Mouse (Mus musculus): ENCODE measurements around the gene Gpr35. TPM values are rescaled to one million over a fixed set of nuclear protein-coding genes. Genes with fewer than 3 reads are reported as not detected.

The Gpr35 gene
- polyA plus RNA-seq, 1 experiment: 0.21 TPM

GRCm38 (mm10) chr1:92910925-92911720 is 39.5 kb upstream of the Gpr35 start:
- Histone ChIP-seq H3K27ac (ENCODE audit: insufficient read depth, low read length) (no peak overlapping the region), H3K4me1 (ENCODE audit: control insufficient read depth, insufficient read depth, low read length) (peaks cover 5% of the 10 kb centered on the region), H3K4me3 (ENCODE audit: insufficient read depth, low read length) (peak overlapping the region; percentile 85)
- TF ChIP-seq POLR2A (IDR thresholded peaks at IDR 0.05; ENCODE audit: low read depth, low read length): 0 out of 2 replicates have a peak, but pooled peaks have one; percentile 33
- no peak for TF ChIP-seq CTCF (IDR thresholded peaks at IDR 0.05; ENCODE audit: borderline replicate concordance, insufficient read depth, low read length)

- TF ChIP-seq POLR2A (IDR thresholded peaks at IDR 0.05; ENCODE audit: low read depth, low read length) (no peak), CTCF (IDR thresholded peaks at IDR 0.05; ENCODE audit: borderline replicate concordance, insufficient read depth, low read length) (no peak)
- H3K27ac ChIP-seq (ENCODE audit: insufficient read depth, low read length): no peak overlapping the region
- peak overlapping the region; percentile 85 for H3K4me3 ChIP-seq (ENCODE audit: insufficient read depth, low read length)
- peaks cover 5% of the 10 kb centered on the region for H3K4me1 ChIP-seq (ENCODE audit: control insufficient read depth, insufficient read depth, low read length)
These were observed 38.9 kb upstream of the Gpr35 start for GRCm38 (mm10) chr1:92911721-92912138.

- H3K4me1 ChIP-seq (ENCODE audit: control insufficient read depth, insufficient read depth, low read length): peaks cover 5% of the 10 kb centered on the region
- H3K27ac ChIP-seq (ENCODE audit: insufficient read depth, low read length): no peak overlapping the region
- no peak for TF ChIP-seq POLR2A (IDR thresholded peaks at IDR 0.05; ENCODE audit: low read depth, low read length)
- TF ChIP-seq CTCF (IDR thresholded peaks at IDR 0.05; ENCODE audit: borderline replicate concordance, insufficient read depth, low read length): no peak
- peak overlapping the region; percentile 85 for H3K4me3 ChIP-seq (ENCODE audit: insufficient read depth, low read length)
These were observed 38.4 kb upstream of the Gpr35 start for GRCm38 (mm10) chr1:92912286-92912685.

GRCm38 (mm10) chr1:92914239-92914638 is 36.4 kb upstream of the Gpr35 start:
- Histone ChIP-seq H3K4me3 (ENCODE audit: insufficient read depth, low read length) (no peak overlapping the region), H3K4me1 (ENCODE audit: control insufficient read depth, insufficient read depth, low read length) (peaks cover 2% of the 10 kb centered on the region; the same call in 1 of the 2 replicates), H3K27ac (ENCODE audit: insufficient read depth, low read length) (no peak overlapping the region)
- no peak for TF ChIP-seq CTCF (IDR thresholded peaks at IDR 0.05; ENCODE audit: borderline replicate concordance, insufficient read depth, low read length)
- TF ChIP-seq POLR2A (IDR thresholded peaks at IDR 0.05; ENCODE audit: low read depth, low read length): no peak

GRCm38 (mm10) chr1:92914993-92915392 is 35.7 kb upstream of the Gpr35 start:
- no peak overlapping the region for H3K4me3 ChIP-seq (ENCODE audit: insufficient read depth, low read length)
- no peak for TF ChIP-seq CTCF (IDR thresholded peaks at IDR 0.05; ENCODE audit: borderline replicate concordance, insufficient read depth, low read length)
- TF ChIP-seq POLR2A (IDR thresholded peaks at IDR 0.05; ENCODE audit: low read depth, low read length): no peak
- no peak overlapping the region for H3K27ac ChIP-seq (ENCODE audit: insufficient read depth, low read length)
- no peaks in the 10 kb centered on the region for H3K4me1 ChIP-seq (ENCODE audit: control insufficient read depth, insufficient read depth, low read length)

GRCm38 (mm10) chr1:92916725-92917124 is 33.9 kb upstream of the Gpr35 start:
- H3K27ac ChIP-seq (ENCODE audit: insufficient read depth, low read length): no peak overlapping the region
- TF ChIP-seq CTCF (IDR thresholded peaks at IDR 0.05; ENCODE audit: borderline replicate concordance, insufficient read depth, low read length) (no peak), POLR2A (IDR thresholded peaks at IDR 0.05; ENCODE audit: low read depth, low read length) (no peak)
- no peak overlapping the region for H3K4me3 ChIP-seq (ENCODE audit: insufficient read depth, low read length)
- no peaks in the 10 kb centered on the region for H3K4me1 ChIP-seq (ENCODE audit: control insufficient read depth, insufficient read depth, low read length)

- Histone ChIP-seq H3K4me3 (ENCODE audit: insufficient read depth, low read length) (no peak overlapping the region), H3K27ac (ENCODE audit: insufficient read depth, low read length) (no peak overlapping the region), H3K4me1 (ENCODE audit: control insufficient read depth, insufficient read depth, low read length) (no peaks in the 10 kb centered on the region)
- TF ChIP-seq POLR2A (IDR thresholded peaks at IDR 0.05; ENCODE audit: low read depth, low read length): no peak
- TF ChIP-seq CTCF (IDR thresholded peaks at IDR 0.05; ENCODE audit: borderline replicate concordance, insufficient read depth, low read length): no peak
These were observed 31.5 kb upstream of the Gpr35 start for GRCm38 (mm10) chr1:92919151-92919550.

GRCm38 (mm10) chr1:92919775-92920174 is 30.9 kb upstream of the Gpr35 start:
- Histone ChIP-seq H3K27ac (ENCODE audit: insufficient read depth, low read length) (no peak overlapping the region), H3K4me3 (ENCODE audit: insufficient read depth, low read length) (no peak overlapping the region), H3K4me1 (ENCODE audit: control insufficient read depth, insufficient read depth, low read length) (no peaks in the 10 kb centered on the region)
- TF ChIP-seq CTCF (IDR thresholded peaks at IDR 0.05; ENCODE audit: borderline replicate concordance, insufficient read depth, low read length) (no peak), POLR2A (IDR thresholded peaks at IDR 0.05; ENCODE audit: low read depth, low read length) (no peak)

- Histone ChIP-seq H3K27ac (ENCODE audit: insufficient read depth, low read length) (no peak overlapping the region), H3K4me1 (ENCODE audit: control insufficient read depth, insufficient read depth, low read length) (no peaks in the 10 kb centered on the region), H3K4me3 (ENCODE audit: insufficient read depth, low read length) (no peak overlapping the region)
- TF ChIP-seq CTCF (IDR thresholded peaks at IDR 0.05; ENCODE audit: borderline replicate concordance, insufficient read depth, low read length): no peak
- TF ChIP-seq POLR2A (IDR thresholded peaks at IDR 0.05; ENCODE audit: low read depth, low read length): no peak
These were observed 30.0 kb upstream of the Gpr35 start for GRCm38 (mm10) chr1:92920474-92921200.

- Histone ChIP-seq H3K4me3 (ENCODE audit: insufficient read depth, low read length) (no peak overlapping the region), H3K27ac (ENCODE audit: insufficient read depth, low read length) (no peak overlapping the region), H3K4me1 (ENCODE audit: control insufficient read depth, insufficient read depth, low read length) (no peaks in the 10 kb centered on the region)
- TF ChIP-seq CTCF (IDR thresholded peaks at IDR 0.05; ENCODE audit: borderline replicate concordance, insufficient read depth, low read length) (no peak), POLR2A (IDR thresholded peaks at IDR 0.05; ENCODE audit: low read depth, low read length) (no peak)
These were observed 29.2 kb upstream of the Gpr35 start for GRCm38 (mm10) chr1:92921496-92921895.
